Mouse (Mus musculus): ENCODE data around the gene Ddx56. TPM values are rescaled to one million over a fixed set of nuclear protein-coding genes. Genes with fewer than 3 reads are reported as not detected.
A peak's percentile ranks its signal among the peaks of the same experiment; 100 is the strongest.

Gene Ddx56
- total and polyA plus RNA-seq, 3 experiments = 163 to 274 (median 200) TPM

DNA sequence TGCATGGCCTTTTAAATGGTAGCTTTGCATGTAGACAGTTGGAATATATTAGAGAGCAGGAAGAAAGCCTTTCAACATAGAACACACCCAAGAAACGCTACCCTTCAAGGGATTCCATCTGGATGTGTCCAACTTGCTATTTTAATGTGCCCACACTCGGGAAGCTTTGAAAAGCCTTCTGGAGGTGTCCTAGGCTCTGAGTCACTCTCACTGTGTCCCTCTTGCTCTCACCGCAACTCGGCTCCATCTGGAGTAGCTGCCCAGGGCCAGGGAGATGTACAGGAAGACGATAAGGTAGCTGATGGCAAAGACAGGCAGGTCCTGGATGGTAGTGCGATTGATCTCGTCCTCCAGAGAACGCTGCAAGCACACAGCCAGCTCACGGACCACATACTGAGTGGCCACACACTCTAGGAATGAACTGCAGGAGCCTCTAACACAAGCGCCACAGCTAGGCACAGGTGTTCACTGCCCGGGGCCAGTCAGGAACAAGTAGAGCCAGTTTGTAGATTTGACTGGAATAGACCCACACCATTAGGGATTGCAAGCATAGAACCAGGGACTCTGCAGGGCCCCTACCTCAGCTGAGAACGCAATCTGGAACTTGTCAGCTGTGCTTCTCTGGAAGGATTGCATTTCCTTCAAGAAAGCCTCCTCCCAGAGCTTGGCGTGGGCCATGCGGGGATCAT, 42.9 kb downstream of the Ddx56 start:
- no peaks in the 10 kb centered on the region for H3K79me2 ChIP-seq (replicated peaks; ENCODE audit: control insufficient read depth, extremely low read depth, insufficient read depth, poor library complexity, severe bottlenecking)
- H3K9ac ChIP-seq (ENCODE audit: insufficient read depth, low read depth) = no peak overlapping the region
- in situ Hi-C loops (cut with MboI; ENCODE audit: low pct_ligation_motif_present, low pct_unique_long_range_greater_than_20kb, low sequenced_read_pairs) (no loop called here), dilution Hi-C loops (cut with MboI; ENCODE audit: extremely low pct_ligation_motif_present, extremely low pct_unique_long_range_greater_than_20kb, low sequenced_read_pairs) (no loop called here)
- H3K36me3 ChIP-seq (replicated peaks in 1 of 2; ENCODE audit: control insufficient read depth in 1 of 2, insufficient read depth in 1 of 2, low read length in 1 of 2) = no peaks in the 10 kb centered on the region
- TF ChIP-seq ETS1 (conservative IDR thresholded peaks at IDR 0.05; ENCODE audit: low read depth, low read length) (no peak), ZC3H11A (IDR thresholded peaks at IDR 0.05; ENCODE audit: low read depth, low read length) (no peak), JUND (conservative IDR thresholded peaks at IDR 0.05; ENCODE audit: low read depth, low read length) (no peak), TCF12 (IDR thresholded peaks at IDR 0.05; ENCODE audit: low read depth, low read length) (no peak), NELFE (IDR thresholded peaks at IDR 0.05; ENCODE audit: low read depth, low read length) (no peak), JUN (IDR thresholded peaks at IDR 0.05; ENCODE audit: insufficient read depth, low read depth, low read length) (no peak), CTCF (conservative IDR thresholded peaks at IDR 0.05 in 1 of 2, IDR thresholded peaks at IDR 0.05 in 1 of 2; ENCODE audit: low read depth in 2 of 2, low read length in 2 of 2) (no peak), ZNF384 (IDR thresholded peaks at IDR 0.05; ENCODE audit: low read depth, low read length) (no peak)
- no peak for DNase-seq (ENCODE audit: extremely low read depth)
- no peak overlapping the region for H3K4me3 ChIP-seq (replicated peaks in 1 of 3; ENCODE audit: low read depth in 2 of 3, low read length in 2 of 3, poor library complexity in 1 of 3)
- H3K27ac ChIP-seq (ENCODE audit: insufficient read depth, low read depth) = no peak overlapping the region
- H3K27me3 ChIP-seq (replicated peaks) = peaks cover 61% of the 10 kb centered on the region
- no peaks in the 10 kb centered on the region for H3K9me3 ChIP-seq (replicated peaks; ENCODE audit: low read length)
- H3K4me2 ChIP-seq (ENCODE audit: insufficient read depth, low read depth, poor library complexity, severe bottlenecking) = no peak overlapping the region
- H3K4me1 ChIP-seq (ENCODE audit: control insufficient read depth in 1 of 2, insufficient read depth in 2 of 2) = peaks cover 0 to 4% of the 10 kb centered on the region in 2 experiments; a peak in 1 of 4 replicates

DNA sequence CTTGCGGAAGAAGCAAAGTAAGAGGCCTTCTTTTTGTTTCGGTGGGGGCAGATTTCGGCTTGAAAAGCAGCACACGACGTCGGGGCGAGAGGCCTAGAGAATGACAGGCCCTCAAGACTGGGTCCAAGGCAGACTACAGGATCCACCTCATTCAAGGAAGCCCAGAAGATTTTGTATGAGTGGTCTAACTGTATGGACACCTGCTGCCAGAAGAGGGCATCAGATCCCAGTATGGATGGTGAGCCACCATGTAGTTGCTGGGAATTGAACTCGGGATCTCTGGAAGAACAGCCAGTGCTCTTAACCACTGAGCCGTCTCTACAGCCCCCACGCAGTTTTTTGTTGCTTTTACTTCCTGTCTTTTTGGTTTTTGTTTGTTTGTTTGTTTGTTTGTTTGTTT, 45.4 kb downstream of the Ddx56 start:
- in situ Hi-C loops (cut with MboI; ENCODE audit: low pct_ligation_motif_present, low pct_unique_long_range_greater_than_20kb, low sequenced_read_pairs) (no loop called here), dilution Hi-C loops (cut with MboI; ENCODE audit: extremely low pct_ligation_motif_present, extremely low pct_unique_long_range_greater_than_20kb, low sequenced_read_pairs) (no loop called here)
- TF ChIP-seq UBTF (IDR thresholded peaks at IDR 0.05; ENCODE audit: low read depth, low read length) = no peak
- no peak for TF ChIP-seq EP300 (IDR thresholded peaks at IDR 0.05; ENCODE audit: low read length)
- TF ChIP-seq CHD1 (IDR thresholded peaks at IDR 0.05; ENCODE audit: low read depth, low read length) = no peak
- no peak for TF ChIP-seq TCF12 (IDR thresholded peaks at IDR 0.05; ENCODE audit: low read depth, low read length)
- TF ChIP-seq BHLHE40 (IDR thresholded peaks at IDR 0.05; ENCODE audit: low read depth, low read length) = no peak
- TF ChIP-seq ZMIZ1 (IDR thresholded peaks at IDR 0.05; ENCODE audit: low read depth, low read length) = no peak
- TF ChIP-seq POLR2AphosphoS2 (IDR thresholded peaks at IDR 0.05; ENCODE audit: low read depth, low read length) = no peak
- TF ChIP-seq POLR2A (IDR thresholded peaks at IDR 0.05; ENCODE audit: low read depth, low read length) = no peak
- TF ChIP-seq CTCF (conservative IDR thresholded peaks at IDR 0.05 in 1 of 2, IDR thresholded peaks at IDR 0.05 in 1 of 2; ENCODE audit: low read depth in 2 of 2, low read length in 2 of 2) = peak in 1 of 2 experiments; percentile 17; a peak in 1 of 4 replicates

More for the DNA sequence above, 45.4 kb downstream of the Ddx56 start:
- H3K9ac ChIP-seq (ENCODE audit: insufficient read depth, low read depth) = no peak overlapping the region
- H3K27ac ChIP-seq (ENCODE audit: insufficient read depth, low read depth) = no peak overlapping the region
- no peak for DNase-seq (ENCODE audit: extremely low read depth)
- H3K27me3 ChIP-seq (replicated peaks) = peaks cover 37% of the 10 kb centered on the region
- H3K9me3 ChIP-seq (replicated peaks; ENCODE audit: low read length) = no peaks in the 10 kb centered on the region
- no peaks in the 10 kb centered on the region for H3K79me2 ChIP-seq (replicated peaks; ENCODE audit: control insufficient read depth, extremely low read depth, insufficient read depth, poor library complexity, severe bottlenecking)
- no peak overlapping the region for H3K4me2 ChIP-seq (ENCODE audit: insufficient read depth, low read depth, poor library complexity, severe bottlenecking)
- H3K4me1 ChIP-seq (ENCODE audit: control insufficient read depth in 1 of 2, insufficient read depth in 2 of 2) = peaks cover 0 to 8% of the 10 kb centered on the region in 2 experiments; a peak in 1 of 4 replicates
- no peak overlapping the region for H3K4me3 ChIP-seq (replicated peaks in 1 of 3; ENCODE audit: low read depth in 2 of 3, low read length in 2 of 3, poor library complexity in 1 of 3)
- H3K36me3 ChIP-seq (replicated peaks in 1 of 2; ENCODE audit: control insufficient read depth in 1 of 2, insufficient read depth in 1 of 2, low read length in 1 of 2) = no peaks in the 10 kb centered on the region

Measured in CH12.LX (cell line).